Mouse (Mus musculus) embryonic facial prominence, embryonic 13.5 days (tissue): ENCODE data around the gene Cables2. TPM values are rescaled to one million over a fixed set of nuclear protein-coding genes. Genes with fewer than 3 reads are reported as not detected.
A peak's percentile ranks its signal among the peaks of the same experiment; 100 is the strongest.

Experiments used
- ATAC-seq: fragments of 200-750 bp; cut with Nextera tagmentation; 2 replicates; pipeline ENCODE4 v1.8.0; 2017; ENCODE audit warnings: low read depth; ENCODE audit not compliant: insufficient number of reproducible peaks, insufficient read depth, low FRiP score, low TSS enrichment
- H3K27ac ChIP-seq: fragments of 300-500 bp; sonication (generic); 2 replicates; pipeline ENCODE4 v1.5.1; 2015; ENCODE audit warnings: moderate library complexity, mild to moderate bottlenecking, inconsistent platforms
- H3K27me3 ChIP-seq: fragments of 300-500 bp; sonication (generic); 2 replicates; pipeline ENCODE4 v1.6.1; 2015; ENCODE audit warnings: mild to moderate bottlenecking, inconsistent platforms
- H3K36me3 ChIP-seq: fragments of 300-500 bp; sonication (generic); 2 replicates; pipeline ENCODE4 v1.6.1; 2015; ENCODE audit warnings: mild to moderate bottlenecking, inconsistent platforms
- H3K4me1 ChIP-seq: fragments of 300-500 bp; sonication (generic); 2 replicates; pipeline ENCODE4 v1.6.1; 2015; ENCODE audit warnings: inconsistent platforms
- H3K4me2 ChIP-seq: fragments of 300-500 bp; sonication (generic); 2 replicates; pipeline ENCODE4 v1.6.1; 2015; ENCODE audit warnings: moderate library complexity, mild to moderate bottlenecking, inconsistent platforms
- H3K4me3 ChIP-seq: fragments of 300-500 bp; sonication (generic); 2 replicates; pipeline ENCODE4 v1.5.1; 2015; ENCODE audit warnings: mild to moderate bottlenecking, inconsistent platforms
- H3K9ac ChIP-seq: fragments of 300-500 bp; sonication (generic); 2 replicates; pipeline ENCODE4 v1.6.1; 2015; ENCODE audit warnings: mild to moderate bottlenecking, inconsistent platforms
- H3K9me3 ChIP-seq: fragments of 300-500 bp; sonication (generic); 2 replicates; pipeline ENCODE4 v1.6.1; 2016; ENCODE audit warnings: inconsistent platforms
- WGBS: fragments of 180-500 bp; shearing (Covaris S2); methylation state at CpG from one replicate; pipeline ENCODE4 v1.1.7; 2015; ENCODE audit warnings: mixed read lengths; 5-methylcytosine and 5-hydroxymethylcytosine counted together
- polyA plus RNA-seq: library from polyadenylated mRNA; unstranded; fragments of >200 nt; fragmentation: Nextera tagmentation; extraction: Ambion mirVana; gene quantifications from 2 replicates; pipeline ENCODE4 v1.2.1, GENCODE M21; 2015

Cables2 gene
- polyA plus RNA-seq, 1 experiment from 2014 or later, result 11.6 TPM

DNA sequence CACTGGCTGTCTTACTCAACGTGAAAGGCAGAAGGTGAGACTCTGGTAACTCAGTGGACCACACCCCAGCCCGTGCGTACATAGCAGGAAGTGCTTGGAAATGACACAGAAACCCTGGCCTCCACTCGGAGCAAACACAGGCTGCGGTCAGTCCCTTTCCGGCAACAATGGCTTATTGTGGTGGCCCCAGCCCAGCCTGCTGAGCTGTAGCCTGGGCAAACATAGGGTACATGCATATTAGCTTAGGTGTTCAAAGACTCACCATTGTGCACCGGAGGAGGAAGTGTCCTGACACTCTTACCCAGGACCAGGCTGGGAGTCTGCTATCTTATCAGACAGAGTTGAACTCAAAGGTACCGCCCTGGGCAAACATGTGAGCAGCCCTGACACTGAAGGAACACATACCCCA, 3.6 kb upstream of the Cables2 start:
- Histone ChIP-seq H3K4me1 (peaks cover 28% of the 10 kb centered on the region), H3K4me3 (no peak overlapping the region), H3K4me2 (no peak overlapping the region), H3K27ac (no peak overlapping the region), H3K9ac (no peak overlapping the region), H3K36me3 (no peaks in the 10 kb centered on the region), H3K9me3 (no peaks in the 10 kb centered on the region), H3K27me3 (peaks cover 5% of the 10 kb centered on the region; the same call in 1 of the 2 replicates)
- no peak for ATAC-seq
- 41% methylated on average over 8 of the region's 8 CpGs for WGBS

DNA sequence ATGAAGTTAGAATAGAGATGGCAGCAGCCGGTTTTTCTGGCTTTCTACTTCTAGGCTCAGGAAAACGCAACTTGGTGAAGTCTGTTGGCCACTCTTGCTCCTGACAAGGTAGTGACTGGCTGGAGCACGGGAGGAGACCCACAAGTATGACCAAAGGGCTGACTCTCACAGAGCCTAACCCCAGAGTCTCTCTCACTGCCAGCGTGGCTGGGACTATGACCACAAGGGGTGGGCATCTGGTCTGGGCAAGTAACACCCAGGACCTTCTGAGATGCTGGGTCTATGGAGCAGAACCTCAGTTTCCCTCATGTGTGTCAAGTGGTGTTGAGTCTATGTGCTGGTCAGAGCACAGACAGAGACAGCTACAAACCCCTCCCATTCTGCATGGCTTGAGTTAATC, 3.1 kb upstream of the Cables2 start:
- H3K4me1 ChIP-seq, result peaks cover 32% of the 10 kb centered on the region
- no peaks in the 10 kb centered on the region for H3K36me3 ChIP-seq
- H3K4me3 ChIP-seq, result no peak overlapping the region
- no peak overlapping the region for H3K9ac ChIP-seq
- 49% methylated on average over 4 of the region's 4 CpGs for WGBS
- ATAC-seq, result no peak
- peaks cover 5% of the 10 kb centered on the region; the same call in 1 of the 2 replicates for H3K27me3 ChIP-seq
- H3K4me2 ChIP-seq, result no peak overlapping the region; the same call in 1 of the 2 replicates
- H3K27ac ChIP-seq, result no peak overlapping the region
- H3K9me3 ChIP-seq, result no peaks in the 10 kb centered on the region

DNA sequence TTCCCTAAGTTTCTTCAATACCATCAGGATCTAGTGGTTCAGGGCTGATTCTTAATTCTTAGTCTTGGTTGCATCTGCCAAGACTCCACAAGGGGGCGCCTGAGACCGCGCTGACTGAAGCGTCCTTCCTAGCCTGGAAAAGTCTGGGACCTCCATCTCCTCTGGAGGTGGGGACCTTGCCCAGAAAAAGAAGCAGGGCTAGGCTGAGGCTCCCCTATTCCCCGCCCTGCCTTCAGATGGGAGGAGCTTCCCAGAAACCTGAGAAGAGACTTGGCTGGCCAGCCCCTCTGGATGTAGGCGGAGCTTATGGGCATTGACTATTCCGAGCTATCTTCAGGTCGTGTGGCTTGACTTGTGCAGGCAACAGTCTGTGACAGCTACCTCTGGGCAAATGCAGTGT, 2.5 kb upstream of the Cables2 start:
- H3K27me3 ChIP-seq, result peaks cover 5% of the 10 kb centered on the region; the same call in 1 of the 2 replicates
- no peak overlapping the region for H3K4me3 ChIP-seq
- H3K9ac ChIP-seq, result no peak overlapping the region; the same call in 1 of the 2 replicates
- no peaks in the 10 kb centered on the region for H3K9me3 ChIP-seq
- WGBS, result 1% methylated on average over 8 of the region's 8 CpGs
- H3K4me2 ChIP-seq, result no peak overlapping the region; the same call in 1 of the 2 replicates
- peaks cover 36% of the 10 kb centered on the region for H3K4me1 ChIP-seq
- ATAC-seq, result 0 out of 2 replicates have a peak, but pooled peaks have one; percentile 41
- H3K36me3 ChIP-seq, result no peaks in the 10 kb centered on the region
- H3K27ac ChIP-seq, result no peak overlapping the region

DNA sequence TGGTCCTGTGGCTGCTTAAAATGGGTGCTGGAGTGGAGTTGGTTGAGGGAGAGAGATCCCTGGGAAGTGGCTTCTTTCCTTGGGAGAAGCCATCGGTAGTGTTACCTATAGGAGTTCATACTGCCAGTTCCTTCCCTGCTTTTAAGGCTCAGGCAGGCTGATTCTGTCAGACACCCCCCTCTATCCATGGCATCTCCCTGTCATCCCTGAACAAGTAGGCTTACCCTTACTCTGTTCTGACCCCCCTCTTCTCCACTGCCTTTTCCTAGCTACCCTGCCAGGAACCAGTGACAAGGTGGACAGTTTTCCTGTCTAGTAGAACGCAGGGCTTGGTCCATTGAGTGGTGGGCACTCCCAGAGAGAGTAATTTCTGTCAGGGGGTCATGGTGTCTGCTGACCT, 1.2 kb upstream of the Cables2 start:
- H3K9ac ChIP-seq, result no peak overlapping the region
- H3K36me3 ChIP-seq, result peaks cover 12% of the 10 kb centered on the region
- H3K27me3 ChIP-seq, result peaks cover 5% of the 10 kb centered on the region; the same call in 1 of the 2 replicates
- WGBS, result 82% methylated on average over 2 of the region's 2 CpGs
- H3K27ac ChIP-seq, result no peak overlapping the region
- no peak for ATAC-seq
- no peak overlapping the region for H3K4me3 ChIP-seq
- no peak overlapping the region for H3K4me2 ChIP-seq
- peaks cover 38% of the 10 kb centered on the region for H3K4me1 ChIP-seq
- no peaks in the 10 kb centered on the region for H3K9me3 ChIP-seq

DNA sequence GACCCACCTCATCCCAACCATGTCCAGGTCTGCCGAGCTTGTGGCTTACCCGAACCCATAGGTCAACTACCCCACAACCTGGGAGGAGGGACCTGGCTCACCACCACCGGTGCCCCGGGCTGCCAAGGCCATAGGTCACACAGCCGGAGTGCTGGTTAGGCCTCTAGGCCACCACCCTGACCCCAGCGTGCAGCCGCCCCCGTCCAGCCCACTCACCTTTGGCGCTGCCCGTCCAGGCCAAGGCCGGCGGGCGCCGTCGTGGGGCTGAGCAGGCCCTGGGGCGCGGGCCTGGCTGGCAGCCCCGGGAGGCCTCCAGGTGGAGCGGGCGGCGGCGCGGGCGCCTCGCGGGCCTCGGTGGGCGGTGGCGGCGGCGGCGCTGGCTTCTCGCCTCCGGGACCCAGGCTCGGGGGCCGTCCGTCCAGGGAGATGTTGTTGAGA, 393 bp downstream of the Cables2 start:
- Histone ChIP-seq H3K27me3 (peaks cover 5% of the 10 kb centered on the region; the same call in 1 of the 2 replicates), H3K27ac (0 out of 2 replicates have a peak overlapping the region, but pooled peaks have one; percentile 51), H3K4me2 (peak overlapping the region; percentile 92), H3K9ac (peak overlapping the region; percentile 96), H3K9me3 (no peaks in the 10 kb centered on the region), H3K4me3 (peak overlapping the region; percentile 93), H3K36me3 (peaks cover 28% of the 10 kb centered on the region), H3K4me1 (peaks cover 38% of the 10 kb centered on the region)
- WGBS, result 0% methylated on average over 14 of the region's 37 CpGs
- ATAC-seq, result 0 out of 2 replicates have a peak, but pooled peaks have one; percentile 11

DNA sequence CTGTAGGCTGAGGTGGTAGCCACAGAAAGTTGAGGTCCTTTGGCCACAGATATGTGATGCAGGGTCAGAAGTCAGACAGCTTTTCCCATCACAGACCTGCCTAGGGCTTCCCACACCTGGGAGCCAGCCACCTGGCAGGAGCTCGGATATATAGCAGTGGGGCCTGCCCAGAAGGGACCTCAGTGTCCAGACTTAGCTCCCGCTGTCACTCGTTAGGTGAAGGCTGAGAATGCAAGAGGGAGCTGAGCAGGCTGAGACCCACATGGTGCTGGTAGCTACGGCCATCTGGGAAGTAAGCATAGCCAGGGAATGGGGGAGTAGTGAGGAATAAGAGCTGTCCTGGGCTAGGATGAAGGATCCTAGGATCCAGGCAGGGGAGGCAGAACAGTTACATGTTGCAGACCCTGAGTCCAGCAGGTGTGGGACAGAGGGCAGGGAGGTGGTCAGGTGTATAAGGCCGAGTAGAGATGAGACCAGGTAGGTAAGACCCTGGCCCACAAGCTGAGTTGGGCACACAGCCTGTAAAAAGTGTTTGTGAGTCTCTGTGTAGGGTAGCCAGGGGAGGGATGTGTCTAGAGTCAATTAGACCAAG, 1.4 kb downstream of the Cables2 start:
- Histone ChIP-seq H3K27me3 (peaks cover 5% of the 10 kb centered on the region; the same call in 1 of the 2 replicates), H3K4me1 (peaks cover 34% of the 10 kb centered on the region), H3K36me3 (peaks cover 35% of the 10 kb centered on the region), H3K4me3 (peak overlapping the region; percentile 93), H3K9ac (peak overlapping the region; percentile 96), H3K27ac (no peak overlapping the region), H3K4me2 (peak overlapping the region; percentile 92), H3K9me3 (no peaks in the 10 kb centered on the region)
- no peak for ATAC-seq
- WGBS, result 65% methylated on average over 5 of the region's 5 CpGs

DNA sequence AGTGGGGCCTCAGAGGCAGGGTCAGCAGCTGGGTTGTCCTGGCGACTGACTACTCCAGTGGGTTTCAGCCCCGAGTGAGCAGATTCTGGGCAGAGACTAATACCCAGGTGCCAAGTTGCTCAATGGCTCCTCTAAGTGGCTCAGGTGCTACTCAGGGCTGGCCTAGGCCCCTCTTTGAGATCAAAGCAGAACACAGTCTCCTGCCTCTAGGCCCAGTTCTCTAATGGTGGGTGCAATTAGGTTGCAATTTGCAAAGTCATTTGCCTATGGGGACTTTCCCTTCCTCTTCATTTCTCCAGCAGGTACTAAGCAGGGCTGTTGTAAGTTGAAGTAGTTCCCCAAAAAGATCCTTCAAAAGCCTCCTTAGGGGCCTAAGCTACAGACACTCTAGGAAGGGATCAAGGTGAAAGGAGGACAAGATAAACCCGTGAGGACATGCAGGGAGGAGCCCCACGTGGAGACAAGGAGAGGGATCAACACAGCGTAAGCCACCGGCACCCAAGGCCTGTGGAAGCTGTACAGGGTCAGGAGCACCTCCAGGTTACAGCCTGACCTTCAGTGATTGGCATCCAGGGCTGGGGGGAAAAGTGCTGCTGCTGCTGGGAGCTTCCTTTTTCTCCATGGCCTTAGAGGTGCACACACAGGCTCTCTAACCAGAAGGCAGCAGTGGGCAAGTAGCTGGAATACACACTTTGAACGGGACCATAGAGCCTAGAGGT, 2.6 kb downstream of the Cables2 start:
- H3K36me3 ChIP-seq, result peaks cover 47% of the 10 kb centered on the region
- H3K4me2 ChIP-seq, result no peak overlapping the region
- H3K27ac ChIP-seq, result no peak overlapping the region
- no peak for ATAC-seq
- H3K9ac ChIP-seq, result peak overlapping the region; percentile 96
- no peak overlapping the region for H3K4me3 ChIP-seq
- peaks cover 5% of the 10 kb centered on the region; the same call in 1 of the 2 replicates for H3K27me3 ChIP-seq
- WGBS, result 83% methylated on average over 7 of the region's 7 CpGs
- no peaks in the 10 kb centered on the region for H3K9me3 ChIP-seq
- peaks cover 23% of the 10 kb centered on the region for H3K4me1 ChIP-seq

DNA sequence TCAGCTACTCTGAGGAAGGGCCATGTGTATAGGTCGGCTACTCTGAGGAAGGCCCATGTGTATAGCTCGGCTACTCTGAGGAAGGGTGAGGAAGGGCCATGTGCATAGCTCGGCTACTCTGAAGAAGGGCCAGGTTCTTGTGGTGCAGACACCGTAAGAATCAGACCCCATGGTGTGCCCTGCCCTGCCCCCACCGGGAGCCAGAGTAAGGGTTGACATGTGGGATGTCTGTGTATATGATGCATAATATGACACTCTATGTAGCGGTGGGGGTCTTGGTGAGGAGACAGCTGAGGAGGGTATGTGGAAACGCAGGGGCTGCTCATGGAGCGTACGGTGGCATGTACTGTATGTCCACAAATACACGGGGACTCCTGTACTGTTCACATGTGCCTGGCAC, 4.0 kb downstream of the Cables2 start:
- peaks cover 54% of the 10 kb centered on the region for H3K36me3 ChIP-seq
- H3K4me1 ChIP-seq, result peaks cover 23% of the 10 kb centered on the region
- H3K9me3 ChIP-seq, result no peaks in the 10 kb centered on the region
- no peak overlapping the region for H3K4me3 ChIP-seq
- no peak for ATAC-seq
- H3K4me2 ChIP-seq, result no peak overlapping the region
- H3K9ac ChIP-seq, result no peak overlapping the region
- 0 out of 2 replicates have a peak, but pooled peaks cover 5% of the 10 kb centered on the region for H3K27me3 ChIP-seq
- 92% methylated on average over 10 of the region's 10 CpGs for WGBS
- no peak overlapping the region for H3K27ac ChIP-seq

DNA sequence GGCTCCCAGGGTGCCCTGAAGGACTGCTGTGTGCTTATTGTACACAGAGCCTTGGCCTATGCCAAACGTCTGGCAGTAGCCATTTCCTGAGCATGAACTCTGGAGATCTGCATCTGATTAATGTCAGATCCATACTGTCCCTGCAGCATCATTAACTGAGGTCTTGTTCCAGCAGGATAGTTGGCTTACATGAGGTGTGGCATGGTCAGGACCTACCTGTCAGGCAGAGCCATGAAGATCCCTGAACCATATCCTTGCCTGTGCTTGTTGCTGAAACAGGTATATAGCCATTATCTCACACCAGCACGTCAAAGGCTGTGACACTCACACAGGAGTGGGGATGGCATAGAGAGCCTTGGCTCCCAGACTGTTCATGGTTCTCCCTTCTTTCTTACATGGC, 5.3 kb downstream of the Cables2 start:
- no peak overlapping the region for H3K4me2 ChIP-seq
- no peaks in the 10 kb centered on the region for H3K9me3 ChIP-seq
- H3K27ac ChIP-seq, result no peak overlapping the region
- H3K9ac ChIP-seq, result peak overlapping the region; percentile 6; the same call in 1 of the 2 replicates
- H3K36me3 ChIP-seq, result peaks cover 65% of the 10 kb centered on the region
- 48% methylated on average over 2 of the region's 2 CpGs for WGBS
- H3K4me3 ChIP-seq, result no peak overlapping the region
- ATAC-seq, result no peak
- no peaks in the 10 kb centered on the region for H3K27me3 ChIP-seq
- peaks cover 20% of the 10 kb centered on the region for H3K4me1 ChIP-seq

DNA sequence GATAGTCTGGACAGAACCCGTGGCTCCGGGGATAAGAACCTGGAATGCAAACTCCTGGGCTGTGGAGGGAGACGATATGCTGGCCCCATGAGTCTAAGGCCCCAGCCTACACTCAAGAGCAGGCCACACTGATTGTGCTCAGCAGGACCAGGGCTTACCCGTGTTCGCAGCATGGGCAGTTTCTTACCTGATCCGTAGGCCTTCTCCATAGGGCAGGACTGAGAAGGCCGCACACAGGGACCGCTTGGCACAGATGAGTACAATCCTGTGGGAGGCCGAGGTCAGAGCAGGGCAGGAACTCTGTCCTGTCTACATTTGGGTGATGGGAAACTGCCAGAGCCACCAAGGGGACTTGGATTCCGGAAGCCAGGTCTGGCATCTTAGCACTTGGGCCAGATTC, 10.4 kb downstream of the Cables2 start:
- 0 out of 2 replicates have a peak overlapping the region, but pooled peaks have one; percentile 44 for H3K27ac ChIP-seq
- H3K4me2 ChIP-seq, result no peak overlapping the region
- 88% methylated on average over 10 of the region's 10 CpGs for WGBS
- no peak overlapping the region for H3K9ac ChIP-seq
- no peaks in the 10 kb centered on the region for H3K27me3 ChIP-seq
- peaks cover 7% of the 10 kb centered on the region for H3K4me1 ChIP-seq
- no peak overlapping the region for H3K4me3 ChIP-seq
- no peaks in the 10 kb centered on the region for H3K9me3 ChIP-seq
- no peak for ATAC-seq
- peaks cover 86% of the 10 kb centered on the region for H3K36me3 ChIP-seq

DNA sequence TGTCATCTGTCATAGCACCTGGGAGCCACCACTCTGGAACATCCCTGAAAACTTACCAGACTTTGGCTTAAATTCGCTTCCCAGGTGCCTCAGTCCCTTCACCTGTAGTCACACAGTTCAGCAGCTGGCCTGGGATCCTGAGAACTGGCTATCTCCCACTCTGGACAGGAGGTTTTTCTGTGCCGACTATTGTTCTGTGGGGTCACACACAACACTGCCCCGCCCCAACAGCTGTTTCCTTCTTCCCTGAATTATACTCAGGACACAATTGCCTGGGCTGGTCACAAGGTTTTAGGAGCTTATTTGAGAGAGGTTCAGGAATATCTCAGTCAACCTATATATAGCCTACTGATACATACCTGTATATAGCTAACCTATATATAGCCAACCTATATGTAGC, 10.9 kb downstream of the Cables2 start:
- peaks cover 9% of the 10 kb centered on the region for H3K4me1 ChIP-seq
- no peak overlapping the region for H3K9ac ChIP-seq
- ATAC-seq, result no peak
- H3K9me3 ChIP-seq, result no peaks in the 10 kb centered on the region
- no peak overlapping the region for H3K4me2 ChIP-seq
- peaks cover 84% of the 10 kb centered on the region for H3K36me3 ChIP-seq
- no peaks in the 10 kb centered on the region for H3K27me3 ChIP-seq
- H3K27ac ChIP-seq, result 0 out of 2 replicates have a peak overlapping the region, but pooled peaks have one; percentile 44
- no peak overlapping the region for H3K4me3 ChIP-seq
- WGBS, result 72% methylated on average over 3 of the region's 3 CpGs
